Mouse (Mus musculus) heart, adult 2 months (tissue): Measurements from ENCODE around the gene Rdm1. TPM values are rescaled to one million over a fixed set of nuclear protein-coding genes. Genes with fewer than 3 reads are reported as not detected.

ENCODE experiments used
- DNase-seq, 2 experiments: peaks; one replicate each; pipeline ENCODE4 v3.0.0; 2021
- H3K27ac ChIP-seq: fragments of 200-600 bp; 2 replicates; pipeline ENCODE4 v1.8.1; 2022
- H3K27me3 ChIP-seq: fragments of 200-500 bp; 2 replicates; pipeline ENCODE4 v1.6.1; 2012; ENCODE audit warnings: mild to moderate bottlenecking, low read length, inconsistent platforms, mixed read lengths; ENCODE audit not compliant: control insufficient read depth, insufficient read depth
- H3K36me3 ChIP-seq: fragments of 200-500 bp; 2 replicates; pipeline ENCODE4 v1.6.1; 2012; ENCODE audit warnings: low read length, inconsistent platforms; ENCODE audit not compliant: control insufficient read depth, insufficient read depth
- H3K4me1 ChIP-seq: fragments of 200-500 bp; 2 replicates; pipeline ENCODE4 v1.6.1; 2011; ENCODE audit warnings: low read length; ENCODE audit not compliant: control insufficient read depth, insufficient read depth
- H3K4me3 ChIP-seq: fragments of 200-600 bp; 2 replicates; pipeline ENCODE4 v1.8.1; 2022
- H3K79me2 ChIP-seq: fragments of 200-500 bp; replicated peaks from 2 replicates; pipeline ENCODE4 v1.6.1; 2012; ENCODE audit warnings: mild to moderate bottlenecking, inconsistent platforms, low read length, moderate library complexity, mixed read lengths; ENCODE audit not compliant: control insufficient read depth, insufficient read depth
- H3K9ac ChIP-seq: fragments of 200-500 bp; 2 replicates; pipeline ENCODE4 v1.6.1; 2012; ENCODE audit warnings: low read depth, mild to moderate bottlenecking, control low read depth, inconsistent platforms, low read length, mixed read lengths
- CTCF ChIP-seq: fragments of 200-600 bp; IDR thresholded peaks from 2 replicates; pipeline ENCODE4 v1.8.1; 2022; ENCODE audit warnings: antibody characterized with exemption, mild to moderate bottlenecking, moderate library complexity
- EP300 ChIP-seq: fragments of 200-500 bp; IDR thresholded peaks from 2 replicates; pipeline ENCODE4 v1.6.1; 2011; ENCODE audit warnings: low read depth, low read length, control low read depth; ENCODE audit not compliant: insufficient read depth
- POLR2A ChIP-seq: fragments of 200-500 bp; IDR thresholded peaks from 2 replicates; pipeline ENCODE4 v1.6.1; 2011; ENCODE audit warnings: mild to moderate bottlenecking, low read depth, low read length, control low read depth; ENCODE audit not compliant: insufficient read depth
- WGBS: fragments of 180-500 bp; shearing (Covaris S2); methylation state at CpG from one replicate; pipeline ENCODE4 v1.1.7; 2018; 5-methylcytosine and 5-hydroxymethylcytosine counted together
- intact Hi-C: fragments of 180-260 bp; cut with DNase I; formaldehyde crosslinking; loops from one replicate; pipeline ENCODE4 v1.15.1; 2025
- polyA plus RNA-seq: library from polyadenylated mRNA; depleted of rRNA; stranded (reverse); fragments of >200 nt; gene quantifications from 2 replicates; pipeline ENCODE4 v1.2.3, GENCODE M21; 2012
- total RNA-seq, 2 experiments: library from RNA; stranded (reverse); gene quantifications; 2 replicates each; pipeline ENCODE4 v1.2.3; 2021

The Rdm1 gene
- total and polyA plus RNA-seq, 3 experiments = 42.3 to 49.5 (median 45.6) TPM

DNA sequence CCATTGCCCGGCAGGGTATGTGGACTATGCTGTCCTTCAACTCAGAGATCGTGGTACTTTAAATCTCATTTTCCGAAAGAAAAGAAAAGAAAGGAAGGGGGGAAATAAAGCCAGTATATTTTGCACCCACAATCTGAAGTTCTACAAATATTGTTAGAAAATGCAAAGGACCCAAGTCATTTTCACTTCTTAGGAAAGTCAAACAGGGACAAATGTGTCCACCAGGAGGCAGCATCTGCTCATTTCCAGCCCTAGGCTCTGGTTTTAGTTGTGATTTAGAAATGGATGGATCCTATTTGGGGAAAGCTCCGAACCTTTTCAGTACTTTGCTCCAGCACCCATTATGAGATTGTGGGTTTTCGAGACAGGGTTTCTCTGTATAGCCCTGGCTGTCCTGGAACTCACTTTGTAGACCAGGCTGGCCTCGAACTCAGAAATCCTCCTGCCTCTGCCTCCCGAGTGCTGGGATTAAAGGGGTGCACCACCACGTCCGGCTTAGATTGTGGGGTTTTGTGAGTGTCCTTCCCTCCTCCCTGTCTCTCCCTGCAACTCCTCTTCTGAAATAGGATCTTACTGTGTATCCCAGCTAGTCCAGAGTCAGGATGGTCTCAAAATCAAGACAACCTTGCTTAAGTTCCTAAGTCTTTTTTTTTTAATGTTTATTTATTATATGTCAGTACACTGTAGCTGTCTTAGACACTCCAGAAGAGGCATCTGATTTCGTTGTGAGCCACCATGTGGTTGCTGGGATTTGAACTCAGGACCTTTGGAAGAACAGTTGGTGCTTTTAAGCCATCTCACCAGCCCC is 32.0 kb downstream of the Rdm1 start:
- Histone ChIP-seq H3K4me3 (no peak overlapping the region), H3K4me1 (peaks cover 5% of the 10 kb centered on the region), H3K27ac (peak overlapping the region; percentile 78)

DNA sequence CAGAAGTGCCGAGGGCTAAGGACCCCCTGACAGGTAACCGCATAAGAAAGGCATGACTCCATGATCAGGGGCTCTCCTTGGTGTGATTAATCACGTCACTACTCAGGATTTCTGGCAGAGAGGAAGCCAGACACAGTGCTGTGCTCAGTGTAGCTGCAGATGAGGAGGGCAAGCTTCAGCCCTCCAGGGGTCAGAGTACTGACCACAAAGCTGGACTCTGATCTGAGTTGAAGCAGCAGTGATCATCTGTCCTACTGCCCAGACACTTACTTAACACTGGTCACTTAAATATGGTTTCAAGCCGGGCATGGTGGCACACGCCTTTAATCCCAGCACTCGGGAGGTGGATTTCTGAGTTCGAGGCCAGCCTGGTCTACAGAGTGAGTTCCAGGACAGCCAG is 34.2 kb downstream of the Rdm1 start:
- H3K79me2 ChIP-seq = no peaks in the 10 kb centered on the region
- no peaks in the 10 kb centered on the region for H3K36me3 ChIP-seq
- intact Hi-C loops = loop anchor here (5.0 kb wide), 1 partner anchor 36 kb away; no protein-coding TSS in a partner anchor
- no peak overlapping the region for H3K9ac ChIP-seq
- 74% methylated on average over 7 of the region's 7 CpGs for WGBS
- peaks cover 5% of the 10 kb centered on the region for H3K4me1 ChIP-seq
- TF ChIP-seq EP300 (no peak), POLR2A (no peak)
- no peak overlapping the region for H3K27ac ChIP-seq
- no peaks in the 10 kb centered on the region for H3K27me3 ChIP-seq
- DNase-seq = no peak
- H3K4me3 ChIP-seq = no peak overlapping the region

More for the DNA sequence above, 32.0 kb downstream of the Rdm1 start:
- DNase-seq = peak; percentile 62 to 72
- no peaks in the 10 kb centered on the region for H3K27me3 ChIP-seq
- intact Hi-C loops = loop anchor here (1.0 kb wide), 1 partner anchor 73 kb away; the partner anchor contains the start of gene Dhx8
- H3K9ac ChIP-seq = peak overlapping the region; percentile 71
- no peaks in the 10 kb centered on the region for H3K36me3 ChIP-seq
- 25% methylated on average over 10 of the region's 10 CpGs for WGBS
- H3K79me2 ChIP-seq = no peaks in the 10 kb centered on the region
- TF ChIP-seq EP300 (no peak), CTCF (peak; percentile 85), POLR2A (no peak)

DNA sequence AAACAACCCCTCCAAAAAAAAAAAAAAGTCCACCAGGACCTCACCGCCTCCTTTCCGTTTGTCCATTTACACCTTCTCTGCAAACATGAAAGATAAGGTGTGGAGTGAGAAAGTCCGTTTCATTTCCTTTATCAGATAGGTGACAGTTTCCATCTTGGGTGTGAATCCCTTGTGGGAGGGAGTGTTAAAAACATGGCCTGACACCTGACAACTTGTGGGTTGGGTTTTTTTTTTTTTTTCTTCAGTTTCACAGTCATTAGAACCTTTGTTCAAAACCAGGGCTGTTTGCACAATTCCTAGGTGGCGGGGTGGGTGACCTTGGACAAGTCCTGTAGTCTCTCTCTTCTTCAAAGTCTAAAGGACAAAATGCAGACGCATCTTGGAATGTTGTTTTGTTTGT is 34.8 kb downstream of the Rdm1 start:
- no peak for DNase-seq
- Histone ChIP-seq H3K27me3 (no peaks in the 10 kb centered on the region), H3K9ac (no peak overlapping the region), H3K4me3 (no peak overlapping the region), H3K79me2 (no peaks in the 10 kb centered on the region), H3K36me3 (no peaks in the 10 kb centered on the region), H3K27ac (no peak overlapping the region), H3K4me1 (peaks cover 5% of the 10 kb centered on the region)
- intact Hi-C loops = loop anchor here (5.0 kb wide), 1 partner anchor 36 kb away; no protein-coding TSS in a partner anchor
- 50% methylated on average over 5 of the region's 5 CpGs for WGBS
- no peak for TF ChIP-seq EP300

DNA sequence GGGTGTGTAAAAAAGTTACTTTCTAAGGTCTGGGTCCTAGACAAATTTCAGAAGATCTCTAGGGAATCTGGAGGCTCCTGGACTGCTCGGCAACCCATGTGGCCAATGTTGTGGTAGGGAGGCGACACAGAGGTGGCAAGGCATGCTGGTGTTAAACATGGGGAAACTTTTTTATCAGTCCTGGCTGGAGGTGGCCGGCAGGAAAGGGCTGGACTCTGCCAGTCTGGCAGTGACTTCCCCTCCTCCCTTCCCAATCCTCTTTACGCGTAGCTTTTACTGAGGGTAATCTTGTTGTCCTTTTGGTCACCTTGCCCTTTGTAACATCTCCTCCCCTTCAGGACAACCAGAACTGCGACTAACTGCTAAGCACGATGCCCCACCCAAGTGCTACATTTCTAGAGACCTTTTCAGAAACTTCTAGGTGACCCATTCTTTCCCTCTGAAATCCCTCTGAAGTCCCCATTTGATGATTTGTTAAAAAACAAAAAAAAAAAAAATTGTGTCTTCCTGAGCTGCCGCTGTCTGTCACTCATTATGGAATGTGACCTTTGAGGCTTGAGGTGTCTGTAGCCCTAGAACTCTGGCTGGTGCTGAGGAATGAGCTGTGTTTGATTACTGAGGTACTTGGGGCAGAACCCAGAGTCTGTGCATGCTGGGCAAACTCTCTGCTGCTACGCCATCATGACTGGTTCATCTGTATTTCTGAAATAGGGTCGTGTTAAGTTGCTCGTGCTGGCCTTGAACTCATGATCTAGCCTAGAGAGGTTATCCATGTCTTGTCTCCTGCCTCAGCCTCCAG is 36.4 kb downstream of the Rdm1 start:
- no peak overlapping the region for H3K9ac ChIP-seq
- TF ChIP-seq POLR2A (no peak), EP300 (0 out of 2 replicates have a peak, but pooled peaks have one; percentile 15)
- WGBS = 41% methylated on average over 11 of the region's 11 CpGs
- no peaks in the 10 kb centered on the region for H3K79me2 ChIP-seq
- no peaks in the 10 kb centered on the region for H3K27me3 ChIP-seq
- intact Hi-C loops = loop anchor here (5.0 kb wide), 1 partner anchor 34 kb away; no protein-coding TSS in a partner anchor
- H3K27ac ChIP-seq = peak overlapping the region; percentile 9; the same call in 1 of the 2 replicates
- no peak overlapping the region for H3K4me3 ChIP-seq
- H3K4me1 ChIP-seq = peaks cover 7% of the 10 kb centered on the region
- no peaks in the 10 kb centered on the region for H3K36me3 ChIP-seq
- DNase-seq = no peak

DNA sequence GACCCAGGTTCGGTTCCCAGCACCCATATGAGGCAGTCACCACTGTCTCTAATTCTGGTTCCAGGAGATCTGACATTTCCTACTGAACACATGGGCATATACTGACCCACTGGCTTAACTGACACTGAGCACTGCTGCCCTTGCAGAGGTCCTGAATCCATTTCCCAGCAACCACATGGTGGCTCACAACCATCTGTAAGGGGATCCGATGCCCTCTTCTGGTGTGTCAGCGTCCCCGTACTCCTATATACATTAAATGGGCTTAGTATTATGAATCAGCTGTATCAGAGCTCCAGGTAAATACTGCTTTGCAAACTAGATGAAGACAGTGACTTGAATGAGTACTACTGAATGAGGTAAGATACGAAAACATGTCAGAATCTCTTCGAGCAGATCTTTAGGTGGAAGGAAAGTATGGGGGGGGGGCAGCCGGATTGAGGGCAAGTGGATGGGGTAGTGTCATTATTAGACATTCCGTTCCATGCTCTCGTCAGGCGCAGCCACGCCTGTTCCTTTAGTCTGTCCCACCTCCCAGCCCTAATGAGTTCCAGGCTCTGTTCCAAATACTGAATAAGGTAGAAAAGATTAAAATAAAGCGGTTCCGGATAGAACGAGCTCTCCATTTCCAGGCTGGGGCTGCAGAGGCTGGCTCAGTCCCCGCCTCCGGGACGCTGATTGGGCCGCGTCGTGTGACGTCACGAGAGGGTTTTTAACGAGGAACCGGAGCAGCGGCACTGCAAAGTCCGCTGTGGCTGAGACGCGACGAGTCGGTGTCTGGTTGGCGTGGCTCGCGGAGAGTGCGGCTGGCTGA is 38.0 kb downstream of the Rdm1 start, which contains the start of gene Arl4d:
Arl4d (plus strand) TSS at position 717 of the 811 bp plus-strand sequence.
- Histone ChIP-seq H3K4me3 (peak within 1 kb of the TSS; percentile 66), H3K4me1 (peaks cover 9% of the 10 kb centered on the region), H3K27me3 (no peaks in the 10 kb centered on the region), H3K27ac (peak within 1 kb of the TSS; percentile 88), H3K9ac (peak within 1 kb of the TSS; percentile 86), H3K79me2 (no peaks in the 10 kb centered on the region), H3K36me3 (no peaks in the 10 kb centered on the region)
- 6% methylated on average over 34 of the region's 34 CpGs for WGBS
- intact Hi-C loops = loop anchor here (5.0 kb wide), 1 partner anchor 32 kb away; no protein-coding TSS in a partner anchor
- peak; percentile 97 for DNase-seq
- TF ChIP-seq CTCF (0 out of 2 replicates have a peak, but pooled peaks have one; percentile 15), EP300 (peak; percentile 89), POLR2A (peak; percentile 100)
